ENCODE assay signal across 8 mouse cellular contexts in the genomic region with DNA sequence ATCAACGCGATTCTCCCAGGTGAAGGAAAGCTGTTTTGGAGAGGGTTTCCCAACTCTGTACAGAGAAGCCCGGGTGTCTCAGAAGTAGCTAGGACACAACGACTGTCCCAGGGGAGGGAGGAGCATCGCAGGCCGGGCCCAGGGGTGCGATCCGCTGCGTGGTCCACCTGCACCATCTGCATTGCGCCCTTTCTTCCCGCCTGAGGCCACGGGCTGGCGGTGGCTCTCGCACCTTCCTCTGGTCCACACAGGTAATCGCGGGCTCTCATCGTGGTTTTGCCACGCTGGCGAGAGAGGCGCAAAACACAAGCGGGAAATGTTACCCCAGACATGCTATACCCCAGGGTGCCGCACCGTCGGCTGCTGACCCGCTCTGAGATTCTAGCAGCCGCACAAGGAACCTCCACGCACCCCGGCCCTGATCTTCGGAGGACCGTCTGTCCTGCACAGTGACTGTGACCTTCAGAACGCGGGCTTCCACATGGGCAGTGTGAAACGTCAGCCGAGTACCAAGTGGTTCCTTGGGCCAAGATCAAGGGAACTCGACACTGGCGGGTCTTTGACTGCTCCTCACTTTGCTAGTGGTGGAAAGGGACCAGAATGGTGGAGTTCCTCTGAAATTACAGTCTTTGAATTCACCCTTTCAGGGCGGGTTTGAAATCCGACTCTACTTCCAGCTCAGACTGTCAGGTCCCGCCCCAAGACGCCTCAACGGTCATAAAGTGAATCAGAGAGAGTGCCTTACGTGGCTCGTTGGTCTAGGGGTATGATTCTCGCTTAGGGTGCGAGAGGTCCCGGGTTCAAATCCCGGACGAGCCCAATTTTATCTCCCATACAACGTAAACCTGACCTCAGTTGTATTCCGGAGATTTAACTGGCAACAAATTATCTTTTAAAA. TPM values are rescaled to one million over a fixed set of nuclear protein-coding genes. Genes with fewer than 3 reads are reported as not detected.
A peak's percentile ranks its signal among the peaks of the same experiment; 100 is the strongest.
DNase-seq lines count a peak whose midpoint lies in the region; ATAC-seq lines count a peak whose summit lies in the region.

No protein-coding gene starts in this region.

- H3K79me2 ChIP-seq in macrophage (ENCODE audit: inconsistent target), result no peaks in the 10 kb centered on the region

- no peaks in the 10 kb centered on the region for H3K9me3 ChIP-seq in hindbrain, embryonic 13.5 days

- no peaks in the 10 kb centered on the region for H3K36me3 ChIP-seq in hindbrain, embryonic 13.5 days
- H3K36me3 ChIP-seq in macrophage (ENCODE audit: inconsistent target), result no peaks in the 10 kb centered on the region

- DNase-seq in R1 (ENCODE audit: low read depth, low spot score), result peak; percentile 89
- peak; percentile 50 to 52 for DNase-seq in cerebellum, postnatal 10 days
- DNase-seq in frontal cortex, postnatal 25 days (ENCODE audit: low spot score in 2 of 2), result peak; percentile 41 to 61
- peak; percentile 19 to 55 for DNase-seq in left cerebral cortex, adult 8-10 months (ENCODE audit: low spot score in 2 of 2)
- DNase-seq in right cerebral cortex, adult 2 months (ENCODE audit: low spot score in 2 of 2), result peak; percentile 58 to 72
- peak; percentile 58 to 70 for DNase-seq in urinary bladder, postnatal 36 days (ENCODE audit: low spot score in 2 of 2)

- H3K27ac ChIP-seq in hindbrain, embryonic 13.5 days, result no peak overlapping the region
- H3K27ac ChIP-seq in macrophage, result peak overlapping the region; percentile 5; the same call in 1 of the 2 replicates

- peaks cover 9% of the 10 kb centered on the region for H3K4me1 ChIP-seq in hindbrain, embryonic 13.5 days (replicated peaks)

- H3K4me2 ChIP-seq in hindbrain, embryonic 13.5 days, result peak overlapping the region; percentile 63

- ATAC-seq in hindbrain, embryonic 13.5 days (ENCODE audit: low FRiP score), result peak; percentile 61

- WGBS in hindbrain, embryonic 13.5 days, result under 1% methylated on average over 50 of the region's 50 CpGs
- WGBS in macrophage (ENCODE audit: missing documents), result 2% methylated on average over 50 of the region's 50 CpGs

- peak overlapping the region; percentile 69 for H3K9ac ChIP-seq in hindbrain, embryonic 13.5 days

- H3K27me3 ChIP-seq in hindbrain, embryonic 13.5 days, result peaks cover 53% of the 10 kb centered on the region

- peak overlapping the region; percentile 44 for H3K4me3 ChIP-seq in hindbrain, embryonic 13.5 days
- peak overlapping the region; percentile 80 for H3K4me3 ChIP-seq in macrophage (ENCODE audit: inconsistent target)

RNA-seq across cellular contexts. Expression of a gene that starts 18.4 kb away (rescaled TPM):
- 47.1 TPM in 2 replicates for polyA plus RNA-seq in hindbrain, embryonic 13.5 days (2015; fragmentation: Nextera tagmentation; extraction: Ambion mirVana)
- total RNA-seq in left cerebral cortex, adult 8-10 months (2022), result 10 to 100 TPM; 57.8 to 67.7 (median 60.8) TPM
- 100 to 1,000 TPM; 117 to 322 (median 208) TPM for total RNA-seq in macrophage (2018; cell fraction: chromatin; rRNA removed)
- 10 to 100 TPM; 29.4 to 66.9 (median 48.2) TPM for total RNA-seq in macrophage (2018; cell fraction: cytosol; rRNA removed)
- total RNA-seq in macrophage (2018; cell fraction: nucleus; rRNA removed), result 100 to 1,000 TPM in 19 of 26 experiments, 10 to 100 TPM in 7; 63.4 to 181 (median 112) TPM
- 38.0 to 40.4 TPM (median 38.7 TPM) in 3 replicates for polyA plus RNA-seq in macrophage (2018)

RNA-seq across cellular contexts. Expression of a gene that starts 37.6 kb away (rescaled TPM):
- polyA plus RNA-seq in hindbrain, embryonic 13.5 days (2015; fragmentation: Nextera tagmentation; extraction: Ambion mirVana), result 1.2 and 3.3 TPM in 2 replicates
- under 1 TPM in 2 of 4 experiments, not detected in 2; 0.42 to 0.59 TPM for total RNA-seq in left cerebral cortex, adult 8-10 months (2022)
- 1 to 10 TPM in 1 of 26 experiments, not detected in 25; 1.1 TPM for total RNA-seq in macrophage (2018; cell fraction: chromatin; rRNA removed)
- total RNA-seq in macrophage (2018; cell fraction: cytosol; rRNA removed), result under 1 TPM in 1 of 26 experiments, not detected in 25; 0.11 TPM
- total RNA-seq in macrophage (2018; cell fraction: nucleus; rRNA removed), result not detected
- not detected in 3 replicates for polyA plus RNA-seq in macrophage (2018)

RNA-seq across cellular contexts. Expression of a gene that starts 49.9 kb away (rescaled TPM):
- 824 and 888 TPM in 2 replicates for polyA plus RNA-seq in hindbrain, embryonic 13.5 days (2015; fragmentation: Nextera tagmentation; extraction: Ambion mirVana)
- total RNA-seq in left cerebral cortex, adult 8-10 months (2022), result 100 to 1,000 TPM; 289 to 306 (median 295) TPM
- total RNA-seq in macrophage (2018; cell fraction: chromatin; rRNA removed), result 10 to 100 TPM in 1 of 26 experiments, 1 to 10 TPM in 23, not detected in 2; 1.6 to 24.6 (median 4.6) TPM
- 100 to 1,000 TPM; 112 to 172 (median 144) TPM for total RNA-seq in macrophage (2018; cell fraction: cytosol; rRNA removed)
- 10 to 100 TPM in 20 of 26 experiments, 1 to 10 TPM in 6; 4.5 to 32.2 (median 15.8) TPM for total RNA-seq in macrophage (2018; cell fraction: nucleus; rRNA removed)
- polyA plus RNA-seq in macrophage (2018), result 52.1 to 187 TPM (median 175 TPM) in 3 replicates

RNA-seq across cellular contexts. Expression of a gene that starts 56.0 kb away (rescaled TPM):
- 54.0 and 55.2 TPM in 2 replicates for polyA plus RNA-seq in hindbrain, embryonic 13.5 days (2015; fragmentation: Nextera tagmentation; extraction: Ambion mirVana)
- total RNA-seq in left cerebral cortex, adult 8-10 months (2022), result 10 to 100 TPM; 40.1 to 54.8 (median 43.8) TPM
- total RNA-seq in macrophage (2018; cell fraction: chromatin; rRNA removed), result 100 to 1,000 TPM; 114 to 283 (median 163) TPM
- 10 to 100 TPM; 27.9 to 46.3 (median 34.9) TPM for total RNA-seq in macrophage (2018; cell fraction: cytosol; rRNA removed)
- total RNA-seq in macrophage (2018; cell fraction: nucleus; rRNA removed), result 100 to 1,000 TPM in 10 of 26 experiments, 10 to 100 TPM in 16; 60.5 to 158 (median 90.6) TPM
- 23.7 to 44.8 TPM (median 39.3 TPM) in 3 replicates for polyA plus RNA-seq in macrophage (2018)

Comparison
In these comparisons a context has a peak if more than half of its experiments do, and no peak if none do; other contexts are left out.
1. DNase-seq: peak in every context shown above with its lines; median percentile 89 in R1; 65 in right cerebral cortex, adult 2 months; 64 in urinary bladder, postnatal 36 days; 51 in cerebellum, postnatal 10 days; 51 in frontal cortex, postnatal 25 days; 37 in left cerebral cortex, adult 8-10 months.